Mouse (Mus musculus) MEL (cell line): ENCODE measurements around the gene Bcl2l1. TPM values are rescaled to one million over a fixed set of nuclear protein-coding genes. Genes with fewer than 3 reads are reported as not detected.

Experiments used
- DNase-seq: peaks from one replicate; pipeline ENCODE4 v3.0.0; 2011; ENCODE audit warnings: low read depth, low spot score
- H3K27ac ChIP-seq: 2 replicates; pipeline ENCODE4 v1.5.1; 2012; ENCODE audit warnings: low read depth, mild to moderate bottlenecking, control low read depth, low read length, moderate library complexity; ENCODE audit not compliant: control insufficient read depth
- H3K27me3 ChIP-seq, 2 experiments: fragments of 150-350 bp in 1 of 2; sonication (generic) in 1 of 2; 2 replicates each; pipeline ENCODE4 v1.6.1; 2012; ENCODE audit warnings: low read length in 2 of 2, mild to moderate bottlenecking in 2 of 2, improper control_type of control experiment in 1 of 2, moderate library complexity in 1 of 2; ENCODE audit not compliant: insufficient read depth in 2 of 2, control insufficient read depth in 1 of 2
- H3K36me3 ChIP-seq, 2 experiments: 2 replicates each; pipeline ENCODE4 v1.6.1; 2012 to 2014; ENCODE audit warnings: low read length in 2 of 2, improper control_type of control experiment in 1 of 2, inconsistent platforms in 1 of 2, mild to moderate bottlenecking in 1 of 2; ENCODE audit not compliant: insufficient read depth in 2 of 2, control insufficient read depth in 1 of 2
- H3K4me1 ChIP-seq, 2 experiments: fragments of 150-350 bp in 1 of 2; sonication (generic) in 1 of 2; 2 replicates each; pipeline ENCODE4 v1.6.1; 2012; ENCODE audit warnings: low read length in 2 of 2, improper control_type of control experiment in 1 of 2, mild to moderate bottlenecking in 1 of 2; ENCODE audit not compliant: insufficient read depth in 2 of 2, control insufficient read depth in 1 of 2
- H3K4me3 ChIP-seq, 2 experiments: fragments of 150-350 bp in 1 of 2; sonication (generic) in 1 of 2; 2 replicates each; pipeline ENCODE4 v1.5.1; 2012; ENCODE audit warnings: low read depth in 2 of 2, low read length in 2 of 2, mild to moderate bottlenecking in 2 of 2, moderate library complexity in 2 of 2, control low read depth in 1 of 2, improper control_type of control experiment in 1 of 2; ENCODE audit not compliant: control insufficient read depth in 1 of 2, insufficient read depth in 1 of 2
- H3K79me2 ChIP-seq: 2 replicates; pipeline ENCODE4 v1.6.1; 2012; ENCODE audit warnings: mild to moderate bottlenecking, low read length, moderate library complexity; ENCODE audit not compliant: control insufficient read depth, poor library complexity, insufficient read depth
- H3K9ac ChIP-seq: 2 replicates; pipeline ENCODE4 v1.6.1; 2012; ENCODE audit warnings: low read depth, mild to moderate bottlenecking, control low read depth, low read length, moderate library complexity; ENCODE audit not compliant: control insufficient read depth, poor library complexity, severe bottlenecking
- H3K9me3 ChIP-seq: fragments of 150-350 bp; sonication (generic); replicated peaks from 2 replicates; pipeline ENCODE4 v1.6.1; 2012; ENCODE audit warnings: mild to moderate bottlenecking, low read length, improper control_type of control experiment, moderate library complexity; ENCODE audit not compliant: insufficient read depth
- BHLHE40 ChIP-seq: IDR thresholded peaks from 2 replicates; pipeline ENCODE4 v1.6.1; 2012; ENCODE audit warnings: low read depth, mild to moderate bottlenecking, inconsistent platforms, low read length, improper control_type of control experiment, borderline replicate concordance
- CHD1 ChIP-seq: IDR thresholded peaks from 2 replicates; pipeline ENCODE4 v1.6.1; 2012; ENCODE audit warnings: low read depth, mild to moderate bottlenecking, inconsistent platforms, low read length, improper control_type of control experiment
- CHD2 ChIP-seq: IDR thresholded peaks from 2 replicates; pipeline ENCODE4 v1.6.1; 2011; ENCODE audit warnings: low read length, improper control_type of control experiment
- ELF1 ChIP-seq: IDR thresholded peaks from 2 replicates; pipeline ENCODE4 v1.6.1; 2014; ENCODE audit warnings: low read depth, mild to moderate bottlenecking, inconsistent platforms, low read length, improper control_type of control experiment, moderate library complexity
- EP300 ChIP-seq, 2 experiments: IDR thresholded peaks; 2 replicates each; pipeline ENCODE4 v1.6.1; 2011; ENCODE audit warnings: improper control_type of control experiment in 2 of 2, low read length in 2 of 2, low read depth in 1 of 2, mild to moderate bottlenecking in 1 of 2
- GATA1 ChIP-seq: IDR thresholded peaks from 2 replicates; pipeline ENCODE4 v1.6.1; 2011; ENCODE audit warnings: low read depth, low read length, improper control_type of control experiment
- JUND ChIP-seq: IDR thresholded peaks from 2 replicates; pipeline ENCODE4 v1.6.1; 2011; ENCODE audit warnings: low read depth, mild to moderate bottlenecking, improper control_type of control experiment, low read length
- KAT2A ChIP-seq: conservative IDR thresholded peaks from 2 replicates; pipeline ENCODE4 v1.6.1; 2012; ENCODE audit warnings: low read depth, low read length, improper control_type of control experiment, inconsistent platforms
- MAX ChIP-seq: IDR thresholded peaks from 2 replicates; pipeline ENCODE4 v1.6.1; 2011; ENCODE audit warnings: low read length, improper control_type of control experiment
- MAZ ChIP-seq: IDR thresholded peaks from 2 replicates; pipeline ENCODE4 v1.6.1; 2012; ENCODE audit warnings: low read depth, mild to moderate bottlenecking, inconsistent platforms, low read length, improper control_type of control experiment
- MYC ChIP-seq: IDR thresholded peaks from 2 replicates; pipeline ENCODE4 v1.6.1; 2011; ENCODE audit warnings: low read depth, mild to moderate bottlenecking, low read length, improper control_type of control experiment, moderate library complexity
- NRF1 ChIP-seq: IDR thresholded peaks from 2 replicates; pipeline ENCODE4 v1.6.1; 2014; ENCODE audit warnings: low read depth, mild to moderate bottlenecking, inconsistent platforms, low read length, improper control_type of control experiment, moderate library complexity; ENCODE audit not compliant: poor library complexity, insufficient read depth, severe bottlenecking
- POLR2AphosphoS2 ChIP-seq: IDR thresholded peaks from 2 replicates; pipeline ENCODE4 v1.6.1; 2011; ENCODE audit warnings: low read length, improper control_type of control experiment
- POLR2AphosphoS5 ChIP-seq: IDR thresholded peaks from 2 replicates; pipeline ENCODE4 v1.6.1; 2012; ENCODE audit warnings: low read depth, borderline replicate concordance, mild to moderate bottlenecking, inconsistent platforms, low read length, moderate library complexity, mixed read lengths
- RAD21 ChIP-seq: IDR thresholded peaks from 2 replicates; pipeline ENCODE4 v1.6.1; 2011; ENCODE audit warnings: mild to moderate bottlenecking, low read depth, low read length, improper control_type of control experiment
- RCOR1 ChIP-seq: IDR thresholded peaks from 2 replicates; pipeline ENCODE4 v1.6.1; 2012; ENCODE audit warnings: low read depth, mild to moderate bottlenecking, inconsistent platforms, low read length, improper control_type of control experiment
- SIN3A ChIP-seq: IDR thresholded peaks from 2 replicates; pipeline ENCODE4 v1.6.1; 2012; ENCODE audit warnings: low read length, improper control_type of control experiment, inconsistent platforms
- TAL1 ChIP-seq: IDR thresholded peaks from 2 replicates; pipeline ENCODE4 v1.6.1; 2012; ENCODE audit warnings: mild to moderate bottlenecking, inconsistent platforms, low read length, moderate library complexity, mixed read lengths
- TCF12 ChIP-seq: IDR thresholded peaks from 2 replicates; pipeline ENCODE4 v1.6.1; 2014; ENCODE audit warnings: low read depth, mild to moderate bottlenecking, inconsistent platforms, low read length, improper control_type of control experiment, moderate library complexity
- ZC3H11A ChIP-seq: IDR thresholded peaks from 2 replicates; pipeline ENCODE4 v1.6.1; 2012; ENCODE audit warnings: low read depth, mild to moderate bottlenecking, inconsistent platforms, low read length, improper control_type of control experiment
- ZMIZ1 ChIP-seq: IDR thresholded peaks from 2 replicates; pipeline ENCODE4 v1.6.1; 2012; ENCODE audit warnings: low read depth, mild to moderate bottlenecking, inconsistent platforms, low read length, improper control_type of control experiment, moderate library complexity
- ZNF384 ChIP-seq: IDR thresholded peaks from 2 replicates; pipeline ENCODE4 v1.6.1; 2012; ENCODE audit warnings: low read depth, mild to moderate bottlenecking, inconsistent platforms, low read length, improper control_type of control experiment
- polyA plus RNA-seq, 2 experiments: library from polyadenylated mRNA; stranded (reverse) in 1 of 2; unstranded in 1 of 2; fragments of >175 nt in 1 of 2; fragments of >200 nt in 1 of 2; gene quantifications; 2 replicates each; pipeline versions ENCODE4 v1.2.1 to v1.2.4; 2012; ENCODE audit warnings: low replicate concordance in 2 of 2, low read depth in 1 of 2; ENCODE audit not compliant: insufficient read length in 2 of 2, insufficient read depth in 1 of 2, missing spikeins in 1 of 2
- total RNA-seq: library from RNA; depleted of rRNA; stranded (reverse); fragments of 300-350 nt; gene quantifications from 2 replicates; pipeline ENCODE4 v1.2.3, GENCODE M21; 2012

Bcl2l1 gene
- total and polyA plus RNA-seq, 3 experiments: 6.5 to 23.9 TPM; not detected in 1

GRCm38 (mm10) chr2:152859501-152859900 is 28.0 kb upstream of the Bcl2l1 start:
- peaks cover 4% of the 10 kb centered on the region; the same call in 1 of the 2 replicates for H3K79me2 ChIP-seq
- TF ChIP-seq POLR2AphosphoS5: no peak
- no peak for TF ChIP-seq POLR2AphosphoS2
- no peak for TF ChIP-seq RCOR1
- no peak for TF ChIP-seq ELF1
- TF ChIP-seq GATA1: no peak
- TF ChIP-seq MAZ: no peak
- TF ChIP-seq SIN3A: no peak
- TF ChIP-seq KAT2A: no peak
- TF ChIP-seq ZC3H11A: no peak
- no peak for TF ChIP-seq ZMIZ1
- no peak for TF ChIP-seq MAX
- TF ChIP-seq JUND: no peak
- TF ChIP-seq MYC: no peak
- no peak for TF ChIP-seq CHD1
- TF ChIP-seq NRF1: no peak
- TF ChIP-seq CHD2: no peak
- no peak for TF ChIP-seq ZNF384
- TF ChIP-seq RAD21: no peak
- TF ChIP-seq EP300 (IDR thresholded peaks at IDR 0.05; ENCODE audit: low read depth in 1 of 2, low read length in 2 of 2): no peak
- no peak for DNase-seq
- no peak overlapping the region for H3K9ac ChIP-seq
- peaks cover 4 to 41% of the 10 kb centered on the region in 2 experiments for H3K36me3 ChIP-seq
- H3K4me3 ChIP-seq: no peak overlapping the region
- no peak overlapping the region for H3K27ac ChIP-seq
- H3K9me3 ChIP-seq: no peaks in the 10 kb centered on the region
- no peaks in the 10 kb centered on the region for H3K27me3 ChIP-seq
- no peaks in the 10 kb centered on the region; a peak in 1 of 4 replicates for H3K4me1 ChIP-seq

GRCm38 (mm10) chr2:152848466-152848865 is 16.9 kb upstream of the Bcl2l1 start:
- H3K9me3 ChIP-seq: no peaks in the 10 kb centered on the region
- peak overlapping the region; percentile 66 to 86 for H3K4me3 ChIP-seq
- H3K36me3 ChIP-seq: peaks cover 9 to 23% of the 10 kb centered on the region in 2 experiments
- H3K4me1 ChIP-seq: peaks cover 6% of the 10 kb centered on the region in 2 experiments
- peak overlapping the region; percentile 90 for H3K27ac ChIP-seq
- peak overlapping the region; percentile 95 for H3K9ac ChIP-seq
- H3K79me2 ChIP-seq: peaks cover 29% of the 10 kb centered on the region
- no peak for TF ChIP-seq BHLHE40
- TF ChIP-seq TCF12: no peak
- TF ChIP-seq ELF1: no peak
- TF ChIP-seq EP300 (IDR thresholded peaks at IDR 0.05; ENCODE audit: low read depth in 1 of 2, low read length in 2 of 2): no peak
- TF ChIP-seq TAL1: no peak
- no peak for TF ChIP-seq CHD2
- H3K27me3 ChIP-seq: peaks cover 0 to 1% of the 10 kb centered on the region in 2 experiments; a peak in 1 of 4 replicates
- DNase-seq: peak; percentile 51
